Mouse (Mus musculus) fibroblast of lung, adult 2 months (primary cell): ENCODE results near the gene Spout1.
"Not testable (repeated sequence)": the region's sequence is repeated elsewhere in the genome, so short reads cannot be mapped to it uniquely, and the experiment has no call there.

Source experiments
- DNase-seq: peaks from one replicate; pipeline ENCODE4 v3.0.0-alpha.2; 2011; ENCODE audit warnings: low read depth

Spout1 gene

DNA sequence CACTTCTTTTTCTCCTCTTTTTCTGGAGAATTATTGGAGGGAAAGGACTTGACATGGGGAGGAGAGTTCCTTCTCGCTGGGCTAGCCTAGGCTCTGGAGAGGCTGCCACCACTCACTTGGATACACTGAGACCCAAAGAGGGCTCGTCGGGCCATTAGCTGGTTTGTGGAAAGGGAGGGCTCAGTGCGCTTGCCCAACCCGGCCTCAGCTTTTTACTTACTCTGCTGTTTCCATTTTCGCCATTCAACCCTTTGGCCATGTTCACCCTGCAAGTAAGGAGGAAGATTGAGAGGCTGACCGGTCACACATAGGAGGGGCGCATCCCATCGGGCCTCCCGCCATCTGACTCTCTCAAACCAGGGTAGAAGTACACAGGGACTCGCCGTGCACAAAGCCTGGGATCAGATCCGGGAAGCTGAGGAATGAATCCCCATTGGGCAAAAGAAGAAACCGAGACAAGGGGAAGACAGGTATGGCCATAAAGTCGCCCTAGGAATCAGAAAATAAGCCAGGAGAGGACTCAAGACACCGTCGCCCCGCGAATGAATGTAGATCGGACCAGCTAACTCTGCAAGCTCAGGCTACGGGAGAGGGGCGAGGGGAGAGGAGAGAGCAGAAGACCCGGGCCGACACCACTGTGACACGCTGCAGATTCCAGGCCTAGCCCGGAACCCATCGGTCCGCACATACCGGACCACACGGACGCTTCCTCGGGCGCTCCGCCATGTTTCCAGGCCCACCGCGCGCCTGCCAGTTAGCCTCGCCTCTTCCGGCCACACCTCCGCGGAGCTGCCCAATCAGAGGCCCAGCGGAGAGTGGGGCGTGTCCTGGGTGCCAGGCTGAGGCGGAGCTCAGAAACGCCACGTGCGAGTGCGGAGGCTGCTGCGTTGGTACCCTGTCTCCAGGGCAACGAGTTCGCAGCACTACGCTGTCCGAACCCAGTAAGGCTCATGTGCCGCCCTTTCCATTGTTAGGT lies at the start of gene Spout1:
Spout1 (minus strand) TSS at position 760 of the 976 bp plus-strand sequence.
- DNase-seq, result peak; percentile 87

DNA sequence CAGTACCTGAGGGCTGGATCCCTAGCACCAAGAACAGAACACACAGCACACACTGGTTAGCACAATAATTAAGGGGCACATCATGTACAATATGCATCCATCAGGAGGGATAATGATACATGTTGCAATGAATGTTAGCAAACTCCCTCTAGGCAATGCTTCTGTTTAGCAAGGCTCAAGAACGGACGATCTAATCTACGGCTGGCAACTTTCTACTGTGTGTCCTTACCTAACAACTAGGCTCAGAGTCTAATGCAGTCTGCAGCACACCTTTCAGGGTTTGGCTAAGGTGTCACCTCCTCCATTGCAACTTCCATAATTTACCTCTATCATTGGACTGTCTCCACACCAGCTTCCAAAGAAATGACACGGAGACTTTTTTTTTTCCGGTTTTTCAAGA lies 38.0 kb upstream of the Spout1 start:
- no peak for DNase-seq

DNA sequence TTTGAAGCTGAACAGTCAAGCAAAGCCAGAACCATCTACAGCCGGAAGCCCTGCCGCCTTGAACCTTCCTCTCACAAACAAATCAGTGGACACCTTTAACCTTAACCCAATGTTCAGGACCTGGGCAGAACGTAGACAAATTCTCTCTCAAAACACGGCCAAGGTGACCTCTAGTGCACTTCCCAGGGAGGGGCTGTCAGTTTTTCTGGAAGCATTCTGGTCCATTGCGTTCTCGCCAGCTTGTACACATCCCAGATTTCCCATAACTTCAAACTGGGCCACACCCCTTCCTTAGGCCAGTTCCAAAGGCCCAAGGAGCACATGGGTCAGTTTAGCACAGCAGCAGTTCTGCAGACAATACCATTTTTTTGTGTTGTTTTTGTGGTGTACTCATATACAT lies 37.2 kb upstream of the Spout1 start:
- DNase-seq, result no peak

DNA sequence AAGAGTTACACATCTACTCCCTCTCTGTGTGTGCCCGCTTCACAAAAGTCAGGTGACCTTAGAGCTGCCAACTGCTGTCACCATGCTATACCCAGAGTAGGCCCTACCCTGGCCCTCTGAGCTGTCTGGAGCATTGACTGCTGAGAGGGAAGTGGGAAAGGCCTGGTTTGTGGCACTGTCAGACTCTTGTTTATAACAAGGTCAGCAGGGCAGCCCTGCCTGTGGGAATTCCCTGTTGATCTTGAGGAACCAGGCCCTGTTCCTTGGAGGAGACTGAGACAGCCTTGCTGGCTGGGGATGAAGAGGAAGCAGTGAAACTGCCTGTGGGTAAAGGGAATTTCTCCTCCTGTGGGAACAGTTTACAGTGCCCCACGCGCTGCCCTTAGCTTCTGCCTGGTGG lies 36.5 kb upstream of the Spout1 start:
- no peak for DNase-seq

DNA sequence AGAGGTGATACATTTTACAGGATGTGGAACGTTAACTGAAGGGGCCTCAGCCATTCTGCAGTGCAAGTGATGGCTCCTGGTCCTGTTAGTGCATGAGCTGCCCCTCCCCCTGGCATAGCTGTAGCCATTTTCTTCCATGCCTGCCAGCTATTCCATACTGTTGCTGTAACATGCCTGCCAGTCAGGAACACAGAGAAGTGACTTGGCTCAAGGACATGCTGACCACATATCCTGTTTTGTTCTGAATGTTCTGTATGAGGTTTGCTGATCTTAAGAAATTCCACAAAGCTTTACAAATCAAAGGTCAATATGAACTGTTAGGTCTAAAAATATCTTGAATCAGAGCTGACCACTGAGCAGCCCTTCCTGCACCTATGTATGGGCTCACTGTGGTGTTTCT lies 34.7 kb upstream of the Spout1 start:
- DNase-seq, result peak; percentile 27

DNA sequence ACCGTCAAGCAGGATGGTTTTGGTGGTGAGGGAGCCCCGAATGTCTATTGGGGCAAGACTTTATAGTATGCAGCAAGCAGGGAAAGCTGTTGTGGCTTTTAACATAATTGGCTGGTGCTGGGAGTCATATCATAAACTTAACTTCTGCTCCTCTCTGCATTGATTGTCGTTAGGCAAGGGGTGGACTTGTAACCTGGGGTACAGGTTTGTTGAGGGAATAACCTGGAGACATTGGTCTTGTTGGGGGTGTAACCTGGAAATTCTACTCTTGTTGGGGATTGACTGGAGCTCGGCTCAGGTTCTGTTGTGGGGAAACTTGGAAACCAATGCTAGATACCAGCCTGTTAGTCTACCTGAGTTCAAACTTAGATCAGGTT lies 33.9 kb upstream of the Spout1 start:
- DNase-seq, result no peak

DNA sequence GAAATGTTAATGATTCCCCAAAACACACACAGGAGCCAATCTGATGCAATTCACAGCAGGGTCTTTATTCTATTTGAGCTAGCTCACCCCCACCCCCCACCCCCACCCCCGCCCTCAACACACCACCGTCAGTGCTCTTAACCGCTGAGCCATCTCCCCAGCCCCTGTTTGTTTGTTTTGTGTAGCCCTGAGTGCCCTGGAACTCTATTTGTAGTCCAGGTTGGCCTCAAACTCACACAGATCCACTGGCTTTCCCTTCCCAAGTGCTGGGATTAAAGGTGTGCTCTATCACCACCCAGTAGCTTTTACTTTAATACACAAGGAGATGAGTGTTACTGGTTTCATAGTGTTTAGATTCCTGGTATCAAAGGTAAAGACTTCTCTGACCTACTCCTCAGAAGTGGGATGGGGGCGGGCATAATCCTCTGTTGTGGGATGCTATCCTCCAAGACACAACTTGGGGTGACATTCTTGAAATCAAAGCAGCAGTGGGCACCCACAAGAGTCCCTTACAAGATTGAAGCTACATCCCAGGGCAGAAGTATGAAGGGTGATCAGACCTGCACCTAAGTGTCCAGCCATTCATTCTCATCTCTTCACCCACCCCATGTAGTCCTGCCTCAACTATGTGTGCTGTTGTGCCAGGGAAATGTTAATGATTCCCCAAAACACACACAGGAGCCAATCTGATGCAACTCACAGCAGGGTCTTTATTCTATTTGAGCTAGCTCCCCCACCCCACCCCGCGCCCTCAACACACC lies 33.3 kb upstream of the Spout1 start:
- no peak for DNase-seq

DNA sequence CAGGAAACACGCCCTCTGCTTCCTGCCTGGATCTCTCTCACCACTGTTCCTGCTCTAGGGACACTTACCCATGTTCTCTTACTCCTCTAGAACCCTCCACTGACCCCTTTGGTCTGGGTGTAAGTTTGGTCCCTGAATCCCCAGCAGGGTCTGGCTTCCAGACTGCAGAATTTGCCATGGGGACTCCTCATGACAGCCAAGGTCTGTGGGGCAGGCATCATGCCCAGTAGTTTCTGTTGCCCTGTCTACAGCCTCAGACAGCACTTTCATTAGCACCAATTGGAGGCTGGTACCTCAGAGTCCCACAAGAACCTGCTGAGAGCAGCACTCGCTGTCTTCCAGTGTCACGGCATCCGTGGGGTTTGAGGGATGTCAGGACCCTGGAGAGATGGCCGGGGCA lies 29.6 kb upstream of the Spout1 start:
- no peak for DNase-seq

DNA sequence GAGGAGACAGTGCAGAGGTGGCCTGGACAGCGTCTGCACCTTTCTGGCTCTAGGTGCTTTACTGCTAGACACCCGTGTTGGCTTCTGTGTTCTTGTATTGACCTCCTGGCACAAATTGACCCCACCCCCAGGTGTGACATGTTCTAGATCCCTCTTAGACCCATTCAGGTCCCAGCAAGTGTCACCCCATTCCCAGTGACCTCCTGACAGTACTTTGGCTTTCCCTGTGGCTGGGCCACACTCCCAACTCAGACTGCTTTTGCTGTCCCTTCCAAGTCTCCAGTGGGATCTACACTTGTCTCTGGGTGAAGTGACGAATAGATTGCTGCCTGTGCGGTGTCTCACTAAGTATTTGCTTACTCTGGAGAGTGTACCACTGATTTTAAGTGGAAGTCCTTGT lies 29.1 kb upstream of the Spout1 start:
- DNase-seq, result no peak

DNA sequence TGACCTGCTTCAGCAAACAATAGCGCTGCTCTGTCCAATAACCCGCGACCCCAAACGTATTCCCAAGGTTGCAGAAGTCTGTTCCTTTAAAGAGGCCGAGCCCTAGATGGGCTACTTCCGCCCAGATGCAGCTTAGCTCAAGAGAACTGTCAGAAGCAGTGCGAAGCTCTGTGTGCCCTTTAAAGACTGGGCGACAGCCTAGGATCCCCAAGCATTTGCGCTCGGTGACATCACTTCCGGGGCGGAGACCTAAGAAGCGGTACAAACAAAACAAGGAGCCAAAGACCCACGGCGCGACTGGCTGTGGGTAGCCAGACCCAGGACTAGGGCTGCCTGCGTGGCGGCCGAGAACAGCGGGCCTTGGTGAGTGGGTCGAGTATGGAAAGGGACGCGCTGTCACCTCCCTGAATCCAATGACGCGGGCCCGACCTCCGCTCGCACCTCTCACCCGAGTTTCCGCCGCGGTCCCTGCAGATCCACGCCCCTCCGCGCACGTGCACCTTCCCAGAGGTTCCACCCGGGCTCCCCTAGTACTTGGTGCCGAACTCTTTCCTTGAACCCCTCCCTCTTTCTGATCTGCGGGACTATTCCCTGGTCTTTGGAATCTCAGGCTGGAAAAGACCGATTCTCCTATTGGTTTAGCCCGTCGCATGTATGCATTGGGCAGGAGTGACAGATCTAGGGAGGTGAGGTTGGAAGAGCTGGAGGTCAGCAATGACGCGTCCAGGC lies 27.5 kb upstream of the Spout1 start, which contains the start of gene Kyat1:
Kyat1 (minus strand) TSS at position 219 of the 729 bp plus-strand sequence.
- DNase-seq, result peak; percentile 71

DNA sequence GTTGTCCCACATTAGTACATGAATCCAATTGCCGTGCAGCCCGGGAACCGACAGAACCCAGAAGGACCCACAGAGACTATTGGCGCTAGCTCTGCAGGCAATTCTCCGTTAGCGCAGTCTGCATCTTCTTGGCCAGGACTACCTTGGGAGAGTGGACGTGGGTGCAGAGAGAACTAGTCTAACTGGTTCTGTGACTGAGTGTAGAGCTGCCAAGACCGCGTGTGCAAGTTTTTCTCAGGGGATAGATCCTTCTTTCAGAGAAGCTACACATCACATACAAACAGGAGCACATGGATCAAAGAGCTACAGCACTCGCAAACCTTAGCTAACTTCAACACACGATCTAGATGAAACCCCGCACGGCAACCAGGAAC lies 27.0 kb upstream of the Spout1 start:
- DNase-seq, result no peak

DNA sequence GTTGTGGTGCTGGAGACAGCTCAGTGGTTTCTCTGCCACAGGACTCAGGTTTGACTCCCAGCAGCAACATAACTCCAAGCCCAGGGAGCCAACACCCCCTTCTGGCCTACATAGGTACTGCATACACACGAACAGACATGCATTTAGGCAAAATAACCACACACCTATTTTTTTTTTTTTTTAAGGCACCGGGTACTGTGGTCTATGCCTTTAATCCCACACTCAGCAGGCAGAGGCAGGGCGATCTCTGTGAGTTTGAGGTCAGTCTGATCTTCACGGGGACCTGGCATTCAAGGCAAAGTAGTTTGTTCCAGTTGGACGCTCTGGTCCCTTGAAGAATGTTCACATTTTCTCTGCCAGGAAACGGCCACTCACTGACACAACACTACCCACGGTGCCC lies 25.2 kb upstream of the Spout1 start:
- no peak for DNase-seq

DNA sequence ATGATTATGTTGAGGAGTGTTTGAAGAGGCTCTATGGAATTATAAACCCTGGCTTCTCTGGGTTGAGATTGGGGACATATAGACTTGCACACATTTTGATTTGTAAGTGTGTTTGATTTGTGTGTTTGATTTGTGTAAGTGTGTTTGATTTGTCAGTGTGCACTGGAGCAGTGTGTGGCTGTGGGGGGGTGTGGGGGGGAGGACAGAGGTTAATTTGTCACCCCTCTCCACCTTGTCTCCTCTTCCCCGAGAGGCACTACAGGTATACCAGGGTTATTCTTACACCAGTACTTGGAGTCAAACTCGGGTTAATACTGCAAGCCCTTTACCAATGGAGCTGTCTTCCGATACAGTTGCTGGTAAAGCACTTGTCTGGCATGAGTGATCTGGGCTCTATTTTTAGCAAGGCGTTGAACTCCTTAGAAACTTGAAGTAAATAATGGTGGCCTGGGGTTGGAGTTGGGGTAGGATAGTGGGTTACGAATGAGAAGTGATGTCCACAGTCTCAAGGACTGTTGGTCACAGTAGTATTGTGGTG lies 22.2 kb upstream of the Spout1 start:
- DNase-seq, result no peak

DNA sequence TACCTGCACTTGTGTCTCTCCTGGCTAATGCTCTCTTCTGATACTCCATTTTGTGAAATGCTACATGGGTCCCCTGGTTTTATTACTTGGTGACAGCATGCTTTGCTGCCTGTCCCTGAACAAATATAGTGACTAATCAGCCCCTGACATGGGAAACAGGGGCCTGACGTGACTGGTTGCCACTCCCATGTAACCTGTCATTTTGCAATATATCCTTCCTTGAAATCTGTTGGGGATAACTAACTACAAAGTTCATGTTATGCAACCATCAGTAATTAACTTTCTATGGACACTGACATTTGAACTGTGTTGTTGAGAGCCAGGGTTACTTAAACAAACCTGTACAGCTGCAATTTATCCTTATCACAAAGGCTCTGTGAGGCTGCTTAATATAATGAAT lies 21.7 kb upstream of the Spout1 start:
- no peak for DNase-seq

DNA sequence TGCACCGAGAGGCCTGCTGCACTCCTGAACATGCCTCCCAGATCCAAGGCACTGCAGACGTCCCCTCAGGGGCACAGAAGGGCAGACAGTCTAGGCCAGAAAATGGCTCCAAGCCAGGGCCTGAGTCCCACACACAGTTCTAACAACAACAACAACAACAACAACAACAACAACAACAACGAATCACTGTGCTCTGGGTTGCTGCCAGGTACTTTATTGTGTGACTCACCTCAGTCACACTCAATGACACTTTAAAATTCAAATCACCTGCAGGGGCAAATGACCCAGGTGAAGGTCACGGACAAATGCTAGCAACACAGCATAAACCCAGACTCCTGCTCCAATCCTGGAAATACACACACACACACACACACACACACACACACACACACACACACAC lies 19.8 kb upstream of the Spout1 start:
- no peak for DNase-seq

DNA sequence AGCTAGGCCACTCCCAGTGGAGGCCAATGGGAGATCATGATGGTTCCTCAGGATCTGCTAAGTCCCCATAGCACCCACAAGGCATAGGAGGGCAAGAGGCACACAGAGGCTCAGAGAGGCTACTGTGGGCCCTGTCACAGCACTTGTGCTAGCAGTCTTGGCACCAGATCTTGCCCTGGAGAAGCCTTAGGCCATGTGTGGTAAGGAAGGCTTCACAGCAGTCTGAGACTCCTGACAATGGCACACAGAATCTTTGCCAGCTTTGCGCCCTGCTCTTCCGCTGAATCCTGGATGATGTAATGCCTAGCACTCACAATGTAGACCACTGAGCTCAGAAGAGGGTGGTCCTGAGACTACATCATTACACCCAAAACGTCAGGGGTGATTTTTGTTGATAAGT lies 16.4 kb upstream of the Spout1 start:
- no peak for DNase-seq

DNA sequence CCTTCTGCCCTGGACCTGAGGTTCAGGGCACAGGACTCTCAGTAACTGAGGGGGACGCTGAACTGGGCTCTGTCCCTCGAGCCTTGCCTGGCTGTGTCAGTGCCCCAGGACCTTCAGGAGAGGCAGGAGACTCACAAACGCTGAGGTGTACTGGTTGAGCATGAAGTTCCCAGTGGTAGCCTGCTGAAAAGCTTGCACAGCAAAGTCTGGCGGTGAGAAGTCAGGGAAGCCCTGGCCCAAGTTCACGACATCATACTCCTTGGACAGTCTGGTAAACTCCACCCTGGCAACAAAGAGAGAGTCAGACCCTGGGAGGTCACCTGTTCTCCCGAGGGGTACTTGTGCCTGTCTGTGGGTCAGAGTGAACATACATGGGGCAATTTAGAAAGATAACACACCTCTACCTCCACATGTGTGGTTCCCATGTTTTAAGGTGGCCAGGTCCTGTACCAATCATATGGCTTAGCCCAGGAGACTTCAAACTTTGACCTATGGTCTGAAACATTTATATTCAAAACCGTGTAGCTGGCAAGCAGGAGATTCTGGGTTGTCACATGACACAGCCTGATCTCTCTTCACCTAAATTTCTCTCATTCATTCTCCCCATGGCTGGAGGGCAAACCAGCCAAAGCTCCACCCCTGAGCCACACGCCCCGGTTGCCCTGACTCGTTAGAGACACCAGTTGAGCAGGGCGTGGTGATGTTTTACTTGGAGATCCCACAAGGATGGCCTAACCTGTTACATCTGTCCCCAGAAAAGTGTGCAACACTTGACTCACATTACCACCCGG lies 13.7 kb upstream of the Spout1 start:
- DNase-seq, result no peak

DNA sequence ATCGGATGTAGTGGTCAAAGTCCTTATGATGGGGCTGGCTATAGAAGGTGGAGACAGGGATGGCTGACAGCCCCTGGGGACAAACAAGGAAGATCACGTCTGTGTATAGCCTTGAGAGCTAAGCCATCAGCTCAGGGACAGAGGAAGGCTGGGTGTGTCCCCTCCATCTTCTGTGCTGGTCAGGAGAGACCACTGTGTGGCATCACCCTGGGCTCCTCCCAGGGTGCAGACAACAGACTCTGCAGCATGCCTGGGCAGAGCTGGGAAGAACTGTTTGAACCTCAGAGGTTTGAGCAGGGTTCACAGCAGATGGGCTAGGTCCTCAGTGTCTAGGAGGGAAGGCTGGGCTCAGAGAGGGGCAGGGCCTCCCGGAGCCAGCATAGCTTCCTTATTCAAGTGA lies 7.4 kb upstream of the Spout1 start:
- DNase-seq, result no peak

DNA sequence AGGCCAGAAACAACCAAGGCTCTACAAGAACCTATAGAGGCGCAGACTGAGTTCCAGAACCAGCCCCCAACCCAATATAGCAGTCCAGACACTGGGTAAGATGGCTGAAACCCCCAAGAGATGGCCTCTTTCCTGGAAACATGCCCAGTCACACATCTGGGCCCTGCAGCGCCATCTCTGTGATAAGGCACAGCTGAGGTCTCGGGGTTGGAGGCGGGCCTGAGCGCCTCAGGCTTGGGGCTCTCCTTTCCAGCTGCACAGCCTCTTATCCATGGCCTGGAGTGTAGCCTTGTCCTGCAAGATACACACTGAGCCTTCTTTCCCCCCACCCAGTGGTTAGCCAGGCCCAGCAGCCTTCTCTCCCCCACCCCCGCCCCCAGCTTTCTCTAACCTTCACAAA lies 7.0 kb upstream of the Spout1 start:
- DNase-seq, result no peak

DNA sequence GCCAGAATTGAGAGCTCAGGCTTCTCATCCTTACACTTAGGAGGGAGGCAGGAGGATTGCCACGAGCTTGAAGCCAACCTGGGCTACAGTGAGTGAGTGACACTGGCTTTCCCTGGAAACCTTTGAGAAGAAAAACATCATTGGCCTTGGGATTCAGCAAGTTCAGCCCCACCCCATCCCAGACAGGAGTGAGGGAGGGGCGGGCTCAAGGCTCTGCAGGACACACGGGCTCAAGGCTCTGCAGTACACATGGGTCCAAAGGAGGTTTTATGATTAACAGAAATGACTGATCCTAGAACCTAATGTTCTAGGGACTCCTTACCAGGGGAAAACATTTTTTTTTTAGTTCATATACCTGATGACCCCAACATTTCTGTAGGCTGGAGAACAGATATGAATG lies 5.5 kb upstream of the Spout1 start:
- no peak for DNase-seq

DNA sequence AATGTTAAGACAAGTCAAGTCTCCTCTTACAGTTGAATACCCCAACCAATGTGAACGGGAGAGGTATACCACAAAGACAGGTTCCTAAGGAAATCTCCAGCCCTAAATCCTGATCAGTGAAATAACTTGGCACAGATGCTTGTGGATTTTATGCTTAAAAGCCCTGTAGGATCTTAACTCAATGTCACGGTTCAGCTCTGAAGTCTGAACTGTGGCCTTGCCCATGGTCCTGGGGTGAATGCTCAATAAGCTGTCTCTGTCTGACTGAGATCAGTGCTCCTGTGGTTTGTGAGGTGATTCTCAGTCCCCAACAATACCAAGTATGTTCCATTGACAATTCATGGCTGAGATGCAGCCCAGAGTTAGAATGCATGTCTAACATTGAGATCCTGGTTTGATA lies 4.2 kb upstream of the Spout1 start:
- no peak for DNase-seq

DNA sequence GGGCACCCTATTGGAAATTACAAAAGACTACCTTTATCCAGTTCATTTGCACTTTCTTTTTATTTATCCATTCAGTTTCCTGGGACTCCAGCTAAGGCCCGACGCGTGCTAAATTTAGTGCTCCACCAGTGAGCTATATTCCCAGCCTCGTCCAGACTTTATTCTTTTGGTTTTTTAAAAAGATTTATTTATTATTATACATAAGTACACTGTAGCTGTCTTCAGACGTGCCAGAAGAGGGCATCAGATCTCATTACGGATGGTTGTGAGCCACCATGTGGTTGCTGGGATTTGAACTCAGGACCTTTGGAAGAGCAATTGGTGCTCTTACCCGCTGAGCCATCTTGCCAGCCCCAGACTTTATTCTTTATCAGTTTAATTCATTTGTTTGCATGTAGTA lies 452 bp upstream of the Spout1 start:
- not testable (repeated sequence) for DNase-seq
